Mouse (Mus musculus) left cerebral cortex, adult 9 months (tissue): ENCODE measurements around the gene Smim20.

Source experiments
- DNase-seq, 2 experiments: peaks; one replicate each; pipeline ENCODE4 v3.0.0; 2022; ENCODE audit warnings: low spot score in 2 of 2

The Smim20 gene

GRCm38 (mm10) chr5:53266181-53266580 is 702 bp upstream of the Smim20 start:
- no peak for DNase-seq

DNA sequence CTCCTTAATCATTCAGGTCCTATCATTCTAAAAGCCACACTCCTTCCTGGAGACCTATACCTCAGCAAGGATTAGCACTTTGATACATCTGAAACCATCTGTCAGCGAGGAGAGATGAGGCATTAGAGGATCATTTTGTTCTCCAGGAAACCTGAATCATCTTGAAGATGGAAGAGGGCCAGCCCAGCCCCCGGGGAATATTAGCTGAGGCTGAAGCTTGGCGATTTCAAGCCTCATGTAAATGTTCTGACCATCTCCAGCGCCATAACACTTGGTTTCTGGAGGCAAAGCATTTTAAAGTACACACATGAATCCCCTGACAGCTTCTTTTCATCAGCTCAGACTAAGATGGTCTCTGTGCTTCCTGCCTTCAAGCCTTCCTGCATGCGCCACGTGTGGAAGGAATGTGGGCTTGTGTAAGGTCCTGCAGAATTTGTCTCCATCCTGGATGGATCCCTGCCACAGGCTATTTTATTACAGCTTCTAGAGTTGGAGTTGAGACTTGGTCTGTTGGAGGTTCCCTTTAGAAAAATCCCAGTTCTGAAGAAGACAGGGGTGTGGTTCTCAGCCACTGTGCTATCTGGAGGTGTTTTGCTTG is 1.3 kb downstream of the Smim20 start:
- DNase-seq, result no peak

- no peak for DNase-seq
These were observed 2.9 kb downstream of the Smim20 start for GRCm38 (mm10) chr5:53269799-53270198.

DNA sequence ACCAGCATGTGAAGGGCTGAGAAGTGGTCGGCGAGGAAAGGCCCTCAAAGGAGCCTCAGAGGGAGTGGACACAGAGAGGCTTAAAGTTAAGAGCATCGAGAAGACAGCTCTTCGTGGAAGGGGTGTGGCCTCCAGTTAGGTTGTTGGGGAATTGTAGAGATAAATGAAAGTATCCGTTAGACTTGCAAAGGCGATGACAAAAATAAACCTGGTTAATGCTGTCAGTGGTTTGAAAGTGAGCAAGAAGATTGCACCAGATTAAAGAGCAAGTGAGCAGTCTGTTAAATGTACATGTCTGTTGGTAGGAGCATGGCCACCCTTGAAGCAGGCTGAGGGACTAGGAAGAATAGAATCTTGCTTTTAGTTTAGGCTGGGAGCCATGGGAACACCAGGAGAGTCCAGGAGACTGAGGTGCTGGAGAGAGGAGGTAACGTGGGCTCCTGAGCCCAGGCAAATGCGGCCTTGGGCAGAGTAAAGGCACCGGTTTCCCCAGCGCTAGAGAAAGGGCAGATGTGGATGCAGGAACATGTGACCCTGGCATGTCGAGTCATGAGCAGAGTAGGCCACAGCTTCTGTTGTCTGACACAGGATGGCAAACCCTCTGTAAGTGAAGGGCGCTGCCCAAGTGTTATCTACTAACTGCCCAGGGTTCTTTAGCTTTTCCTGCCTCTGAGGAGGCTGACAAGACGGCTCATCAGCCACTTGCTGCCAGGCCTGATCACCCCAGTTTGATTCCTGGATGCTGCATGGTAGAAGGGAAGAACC is 4.2 kb downstream of the Smim20 start:
- DNase-seq, result no peak

DNA sequence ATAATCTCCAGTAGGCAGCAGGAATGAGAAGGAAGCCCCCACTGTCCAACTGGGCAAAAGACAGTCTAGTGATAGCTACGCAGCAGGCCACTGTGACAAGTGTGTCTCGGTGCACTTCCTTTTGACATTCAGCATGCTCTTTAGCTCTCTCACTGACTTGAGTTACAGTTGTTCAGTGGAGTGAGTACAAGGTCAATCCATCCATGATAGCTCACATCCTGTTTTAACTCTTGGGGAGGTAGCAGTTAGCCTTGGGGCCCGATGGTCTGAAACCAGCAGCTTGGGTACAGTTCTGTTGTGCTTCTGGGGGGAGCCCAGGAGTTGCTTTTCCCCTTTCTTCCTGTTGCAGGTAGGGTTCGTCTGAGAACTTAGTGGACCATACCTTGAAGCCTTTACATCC is 5.7 kb downstream of the Smim20 start:
- no peak for DNase-seq

DNA sequence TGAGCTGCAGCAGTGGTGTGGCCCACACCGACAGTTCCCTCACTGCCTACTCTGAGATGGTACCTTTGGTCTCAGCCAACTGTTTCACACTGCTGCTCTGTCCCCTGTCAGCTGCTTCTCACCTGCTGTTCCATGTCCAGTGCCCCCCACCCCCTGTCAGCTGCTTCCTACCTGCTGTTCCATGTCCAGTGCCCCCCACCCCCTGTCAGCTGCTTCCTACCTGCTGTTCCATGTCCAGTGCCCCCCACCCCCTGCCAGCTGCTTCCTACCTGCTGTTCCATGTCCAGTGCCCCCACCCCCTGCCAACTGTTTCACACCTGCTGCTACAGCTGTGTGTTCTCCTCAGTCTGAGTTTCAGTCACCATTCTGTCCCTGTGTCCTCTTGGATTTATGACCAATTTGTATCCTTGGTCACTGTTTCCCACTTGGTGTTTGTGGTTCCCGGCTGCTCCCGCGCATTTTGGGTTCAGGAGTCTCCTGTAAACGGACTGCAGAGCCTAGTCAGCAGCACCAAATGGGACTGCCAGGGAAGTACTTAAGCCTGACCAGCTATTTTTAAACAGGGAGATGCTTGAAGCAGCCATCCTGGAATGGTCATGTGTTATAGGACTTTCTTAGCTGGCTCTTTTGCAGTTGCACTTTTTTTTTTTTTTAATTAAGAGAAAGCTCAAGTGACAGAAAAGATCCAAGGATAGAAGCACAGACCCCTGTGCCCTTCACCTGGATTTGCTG is 7.0 kb downstream of the Smim20 start:
- DNase-seq, result no peak

- DNase-seq, result peak in 1 of 2 experiments; percentile 70
These were observed 8.0 kb downstream of the Smim20 start for GRCm38 (mm10) chr5:53274811-53275355.

- DNase-seq, result no peak
These were observed 8.5 kb downstream of the Smim20 start for GRCm38 (mm10) chr5:53275376-53275775.

DNA sequence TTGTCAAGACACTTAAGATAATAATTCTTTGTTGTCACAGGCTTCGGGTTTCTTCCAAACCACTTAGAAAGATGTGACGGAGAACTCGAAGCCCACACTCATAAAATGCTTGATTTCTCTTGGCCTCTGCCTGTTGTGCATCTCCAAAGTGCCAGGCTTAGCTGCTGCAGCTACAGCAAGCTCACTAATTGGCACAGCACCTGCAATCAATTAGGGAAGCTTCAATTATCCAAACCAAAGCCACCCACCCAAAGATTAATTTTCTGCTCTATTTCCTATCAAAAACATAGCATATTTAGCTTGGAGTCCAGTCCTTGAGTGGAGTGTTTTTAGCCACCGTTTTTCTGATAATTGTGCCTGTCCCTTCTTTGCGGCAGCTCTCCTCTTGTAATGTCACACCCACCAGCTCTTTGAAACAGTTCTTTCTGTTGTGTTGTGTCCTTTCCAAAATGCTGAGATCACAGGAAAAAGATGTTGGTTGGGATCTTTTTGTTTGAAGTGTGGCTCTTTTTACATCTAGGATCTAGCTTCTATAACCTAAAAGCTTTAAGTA is 9.7 kb downstream of the Smim20 start:
- no peak for DNase-seq

DNA sequence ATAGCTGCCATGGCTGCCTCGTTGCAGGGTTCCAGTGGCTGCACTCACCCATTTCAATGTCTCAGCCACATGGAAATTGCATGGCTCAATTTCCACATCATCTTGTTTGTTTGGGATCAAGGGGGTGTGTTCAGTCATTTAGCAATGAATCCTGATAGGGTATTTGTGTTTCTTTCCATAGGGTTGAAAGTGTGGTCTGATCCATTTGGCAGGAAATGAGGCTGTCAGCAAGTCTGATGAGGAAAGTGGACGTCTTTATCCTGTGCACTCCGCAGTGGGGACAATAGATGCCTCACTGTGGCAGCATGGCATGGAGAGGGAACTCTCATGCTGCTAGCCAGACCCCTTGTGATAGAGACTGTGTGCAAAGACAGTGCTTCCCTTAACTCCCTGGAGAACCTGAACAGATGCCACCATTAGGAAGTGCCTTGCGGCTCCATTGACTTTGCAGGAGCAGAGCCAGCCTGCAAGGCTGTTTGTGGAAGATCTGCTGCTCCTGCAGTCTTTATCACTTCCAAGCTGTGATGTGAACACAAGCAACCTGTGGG is 10.9 kb downstream of the Smim20 start:
- no peak for DNase-seq

GRCm38 (mm10) chr5:53279216-53279813 is 12.4 kb downstream of the Smim20 start:
- DNase-seq, result no peak

DNA sequence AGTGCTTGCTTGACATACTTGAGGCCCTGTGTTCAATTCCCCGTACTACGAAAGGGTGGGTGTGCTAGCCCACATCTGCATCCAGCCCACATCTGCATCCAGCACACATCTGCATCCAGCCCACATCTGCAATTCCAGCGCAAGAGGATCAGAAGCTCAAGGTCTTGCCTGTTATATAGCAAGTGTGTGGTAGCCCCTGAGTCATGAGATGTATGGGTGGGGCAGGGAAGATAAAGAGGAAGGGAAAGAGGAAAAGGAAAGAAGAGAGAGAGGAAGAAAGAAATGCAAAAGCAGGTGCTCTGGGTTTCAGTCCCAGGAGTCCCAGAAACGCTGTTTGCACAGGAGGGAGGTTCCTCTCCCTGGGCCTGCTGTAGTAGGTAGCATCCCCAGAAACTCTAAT is 15.6 kb downstream of the Smim20 start:
- DNase-seq, result no peak

DNA sequence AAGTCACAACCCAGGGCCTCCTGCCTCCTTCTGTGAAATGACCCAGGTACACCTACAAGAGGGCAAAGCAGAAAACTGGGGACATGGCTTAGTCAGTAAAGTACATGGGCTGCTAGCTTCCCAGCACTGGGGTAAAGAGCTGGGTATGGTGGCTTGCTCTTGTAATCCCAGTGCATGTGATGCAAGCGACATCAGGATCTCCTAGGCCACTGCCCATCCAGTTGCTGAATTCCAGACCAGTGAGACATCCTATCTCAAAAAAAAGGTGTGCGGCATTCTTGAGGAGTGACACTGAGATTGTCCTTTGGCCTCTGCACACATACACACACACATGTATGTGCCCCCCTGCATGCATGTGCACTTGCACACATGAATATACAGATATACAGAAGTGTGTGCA is 19.5 kb downstream of the Smim20 start:
- no peak for DNase-seq

GRCm38 (mm10) chr5:53289438-53289837 is 22.6 kb downstream of the Smim20 start:
- DNase-seq, result no peak

DNA sequence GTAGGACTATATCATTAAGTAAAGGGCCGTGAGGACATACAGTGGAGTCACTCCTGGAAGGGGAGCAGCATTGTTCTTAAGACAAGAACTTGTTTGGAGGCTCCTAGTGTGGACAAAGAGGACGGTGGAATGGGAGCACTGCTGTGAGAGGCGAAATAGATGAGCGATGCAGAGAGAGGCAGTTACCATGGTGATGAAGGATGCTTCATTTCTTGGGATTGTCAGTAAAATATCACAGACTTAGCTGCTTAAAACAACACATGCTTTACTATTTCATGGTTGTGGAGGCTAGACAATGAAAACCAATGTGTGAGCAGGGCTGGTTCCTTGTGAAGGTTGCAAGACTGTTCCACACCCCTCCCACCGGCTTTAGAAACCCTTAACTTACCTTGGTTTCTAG is 27.7 kb downstream of the Smim20 start:
- DNase-seq, result no peak

- no peak for DNase-seq
These were observed 30.1 kb downstream of the Smim20 start for GRCm38 (mm10) chr5:53296961-53297360.

DNA sequence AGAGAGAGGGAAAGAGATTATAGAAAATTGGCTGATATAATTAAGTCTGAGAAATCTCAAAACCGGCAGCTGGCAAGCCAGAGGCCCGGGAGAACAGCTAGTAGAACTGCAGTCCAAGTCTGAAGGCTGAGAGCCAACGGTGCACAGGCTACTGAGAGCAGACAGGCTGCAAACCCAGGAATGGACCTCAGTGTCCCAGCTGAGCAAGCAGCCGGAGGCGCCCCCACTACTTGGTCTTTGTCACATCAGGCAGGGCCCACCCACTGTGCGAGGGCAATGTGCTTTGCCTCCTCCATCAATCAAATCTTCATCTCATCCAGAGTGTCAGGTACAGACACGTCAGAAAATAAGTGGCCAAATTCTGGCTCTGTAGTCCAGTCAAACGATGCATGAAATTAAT is 34.6 kb downstream of the Smim20 start:
- DNase-seq, result no peak

DNA sequence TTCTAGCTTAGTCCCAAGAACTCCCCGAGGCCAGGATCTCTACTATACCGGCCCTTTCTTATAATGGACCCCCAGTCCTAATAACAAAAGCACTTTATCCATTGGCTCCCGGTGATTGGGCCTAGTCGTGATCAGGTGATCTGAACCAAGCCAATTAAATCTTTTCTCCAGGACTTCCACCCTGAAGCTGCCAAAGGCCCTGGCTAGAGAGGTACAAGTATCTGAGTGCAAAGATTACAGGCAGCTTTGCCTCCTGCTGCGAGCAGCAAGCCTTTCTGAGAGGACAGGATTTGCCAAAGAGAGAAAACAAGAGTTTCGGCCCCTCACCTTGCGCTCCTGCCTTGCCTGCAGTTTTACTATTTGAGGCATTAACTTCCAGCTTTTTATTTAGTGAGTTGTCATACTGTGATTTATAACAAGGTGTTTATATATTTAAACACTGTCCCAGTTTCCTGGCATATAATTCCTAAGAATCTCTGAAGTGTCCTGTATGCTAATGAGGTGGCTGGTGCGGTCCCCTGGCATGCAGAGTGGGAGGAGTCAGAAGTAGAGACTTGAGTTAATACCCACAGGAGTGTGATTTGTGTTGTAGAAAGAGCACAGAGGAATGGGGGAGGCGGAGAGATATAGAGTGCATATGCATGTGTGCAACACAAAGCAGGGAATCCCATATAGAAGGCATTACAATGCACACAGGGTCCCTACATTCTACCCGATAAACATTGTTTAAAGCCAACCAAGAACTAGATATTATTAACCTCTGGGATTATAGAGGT is 36.2 kb downstream of the Smim20 start:
- no peak for DNase-seq

DNA sequence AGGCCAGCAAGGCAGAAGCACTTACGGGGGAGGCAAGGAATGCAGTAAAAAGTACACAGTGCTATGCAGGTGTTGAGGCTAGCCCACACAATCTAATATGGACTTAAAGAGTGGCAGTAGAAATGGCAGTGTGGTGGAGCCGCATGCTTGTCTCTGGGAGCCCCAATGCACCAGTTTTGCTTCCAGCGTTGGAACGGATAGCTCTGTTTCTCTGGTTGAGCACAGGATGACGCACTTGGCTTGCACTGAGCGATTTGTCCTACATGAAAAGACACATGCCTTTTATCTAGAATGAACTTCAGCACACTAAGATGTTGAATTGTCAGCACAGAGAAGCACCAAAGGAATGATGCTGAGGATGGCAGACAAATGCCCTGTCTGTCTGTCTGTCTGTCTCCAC is 37.1 kb downstream of the Smim20 start:
- no peak for DNase-seq

DNA sequence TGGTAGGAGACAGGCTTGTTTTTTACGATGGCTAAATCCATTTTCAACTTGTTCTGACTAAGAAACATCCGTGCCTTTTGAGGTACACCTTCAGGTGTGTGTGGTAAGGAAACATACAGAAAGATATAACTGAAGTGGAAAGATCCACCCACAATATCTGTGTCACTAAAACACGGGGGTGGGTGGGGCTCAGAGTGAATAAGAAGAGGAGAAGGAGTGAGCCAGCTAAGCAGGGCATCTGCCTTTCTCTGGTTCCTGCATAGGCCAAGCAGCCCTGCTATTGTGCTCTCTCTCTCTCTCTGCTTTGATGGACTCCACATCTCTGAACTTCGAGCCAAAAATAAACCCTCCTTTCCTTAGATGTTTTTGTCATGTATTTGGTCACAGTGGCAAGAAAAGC is 38.1 kb downstream of the Smim20 start:
- DNase-seq, result no peak

GRCm38 (mm10) chr5:53306864-53307263 is 40.0 kb downstream of the Smim20 start:
- DNase-seq, result no peak
